12 mouse cellular contexts compared by ENCODE assay signal in genomic region chr1:192400991-192401390, GRCm38 (mm10).
A peak's percentile ranks its signal among the peaks of the same experiment; 100 is the strongest.
DNase-seq lines count a peak whose midpoint lies in the region; ATAC-seq lines count a peak whose summit lies in the region.
"Had no signal": no experiment of that assay in that cellular context is flagged by ENCODE, and none has a peak within 500 bp of the region (broad histone marks: within the 10 kb centered on the region; RNA-seq: fewer than 3 reads in every experiment).

No protein-coding gene starts in this region.

- H3K9ac ChIP-seq in stomach, embryonic 16.5 days (ENCODE audit: low read length), result no peak overlapping the region
- H3K9ac ChIP-seq: liver, postnatal 0 days had no signal

- H3K4me2 ChIP-seq in stomach, embryonic 16.5 days (ENCODE audit: low read depth, low read length), result no peak overlapping the region

- H3K27ac ChIP-seq in stomach, embryonic 16.5 days (ENCODE audit: low read length), result no peak overlapping the region
- H3K27ac ChIP-seq: kidney, postnatal 0 days had no signal

- no peaks in the 10 kb centered on the region for H3K27me3 ChIP-seq in stomach, embryonic 16.5 days (ENCODE audit: control insufficient read depth, insufficient read depth, low read length)

- H3K36me3 ChIP-seq in stomach, embryonic 16.5 days (ENCODE audit: control insufficient read depth, insufficient read depth, low read length), result no peaks in the 10 kb centered on the region

- H3K4me1 ChIP-seq in stomach, embryonic 16.5 days (ENCODE audit: control insufficient read depth, insufficient read depth, low read length), result peaks cover 5% of the 10 kb centered on the region; the same call in 1 of the 2 replicates

- no peaks in the 10 kb centered on the region for H3K9me3 ChIP-seq in stomach, embryonic 16.5 days (replicated peaks; ENCODE audit: control insufficient read depth, low read length)

- no peak overlapping the region for H3K4me3 ChIP-seq in stomach, embryonic 16.5 days (replicated peaks; ENCODE audit: low read length)

- 36% methylated on average over 4 of the region's 4 CpGs for WGBS in stomach, embryonic 16.5 days

- peak; percentile 50; the same call in 1 of the 2 replicates for ATAC-seq in stomach, embryonic 16.5 days (ENCODE audit: insufficient read depth, low FRiP score)
- ATAC-seq: liver, postnatal 0 days had no signal

- peak; percentile 26 for DNase-seq in adrenal gland, postnatal 10 days
- no peak for DNase-seq in adrenal gland, adult 8-10 months
- peak; percentile 30 for DNase-seq in kidney, adult 11 months
- no peak for DNase-seq in kidney, adult 18-20 months
- peak; percentile 16 for DNase-seq in right cerebral cortex, postnatal 4 days
- no peak for DNase-seq in right cerebral cortex, adult 2 months (ENCODE audit: low spot score in 2 of 2)
- no peak for DNase-seq in neural tube, embryonic 10.5 days (ENCODE audit: extremely low spot score, low spot score)
- DNase-seq: gastrocnemius, postnatal 14 days; liver, postnatal 0 days; thymus, adult 2 months had no signal

Comparison
In these comparisons a context has a peak if more than half of its experiments do, and no peak if none do; other contexts are left out.
1. DNase-seq: peak in adrenal gland, postnatal 10 days (single experiment), kidney, adult 11 months (single experiment) and right cerebral cortex, postnatal 4 days (single experiment); none in adrenal gland, adult 8-10 months (single experiment), kidney, adult 18-20 months (single experiment), right cerebral cortex, adult 2 months (0 of 2) and neural tube, embryonic 10.5 days (single experiment).